Mouse (Mus musculus) stomach, embryonic 16.5 days (tissue): Measurements from ENCODE around the gene Myof. TPM values are rescaled to one million over a fixed set of nuclear protein-coding genes. Genes with fewer than 3 reads are reported as not detected.

Source experiments
- polyA plus RNA-seq: library from polyadenylated mRNA; unstranded; fragments of >200 nt; fragmentation: Nextera tagmentation; extraction: Ambion mirVana; gene quantifications from 2 replicates; pipeline ENCODE4 v1.2.1, GENCODE M21; 2015

Gene Myof
- polyA plus RNA-seq, 1 experiment from 2014 or later: 22.5 TPM

Other genes starting within 250 kb of the Myof start
- gene Cep55, start 11.4 kb upstream of the Myof start, polyA plus RNA-seq: 23.0 and 25.7 TPM in 2 replicates
- 5.3 and 6.2 TPM in 2 replicates for gene Ffar4, start 53.5 kb upstream of the Myof start, polyA plus RNA-seq
- 89.1 and 128 TPM in 2 replicates for gene Rbp4, start 81.7 kb upstream of the Myof start, polyA plus RNA-seq
- 0.39 and 0.43 TPM in 2 replicates for gene Pde6c, start 89.2 kb upstream of the Myof start, polyA plus RNA-seq
- 32.4 and 35.4 TPM in 2 replicates for gene Fra10ac1, start 180.6 kb upstream of the Myof start, polyA plus RNA-seq
- 1.2 and 1.6 TPM in 2 replicates for gene Lgi1, start 221.0 kb upstream of the Myof start, polyA plus RNA-seq